Mouse (Mus musculus) activated CD4-positive, CD25-positive, alpha-beta regulatory T cell, adult 4 months (primary cell): ENCODE results near the gene Gorab. TPM values are rescaled to one million over a fixed set of nuclear protein-coding genes. Genes with fewer than 3 reads are reported as not detected.

Source experiments
- ATAC-seq: one replicate; pipeline ENCODE4 v1.8.0; 2017
- polyA plus RNA-seq, 2 experiments: library from polyadenylated mRNA; unstranded; fragments of 100-300 nt; shearing (Covaris generic); gene quantifications; one replicate each; pipeline ENCODE4 v1.2.1; 2017

Gorab gene
- 1 to 10 TPM; 8.3 TPM for polyA plus RNA-seq

DNA sequence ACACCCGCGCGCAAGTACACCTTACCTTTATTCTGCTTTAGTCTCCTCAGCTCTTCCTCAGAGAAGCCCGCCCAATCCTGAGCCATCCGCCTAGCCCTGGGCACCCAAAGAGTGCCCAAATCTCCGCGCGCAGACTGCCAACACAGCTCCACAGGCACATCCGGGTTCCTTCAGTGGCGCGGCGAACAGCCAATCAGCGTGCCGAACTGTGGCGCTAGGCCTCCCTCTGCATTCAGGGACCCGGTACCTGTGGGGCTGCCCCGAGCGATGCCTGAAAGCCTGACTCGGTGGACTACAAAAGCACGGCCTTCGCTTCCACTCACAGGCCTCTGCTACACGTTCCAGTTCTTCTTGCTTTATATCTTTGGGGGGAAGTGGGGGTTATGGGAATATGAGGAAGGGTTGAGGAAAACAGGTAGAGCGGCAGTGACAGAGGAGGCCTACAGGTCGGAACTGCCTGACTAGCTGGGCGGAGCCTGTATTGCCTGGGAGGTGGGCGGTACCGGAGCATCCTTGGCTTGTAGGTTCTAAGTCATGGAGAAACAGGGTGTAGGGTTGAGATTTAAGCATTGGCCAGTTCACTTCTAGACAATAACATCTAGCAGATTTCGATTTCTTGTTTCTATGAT is at the start of gene Gorab:
Gene Gorab (minus strand): TSS at position 172 of the 629 bp plus-strand sequence.
- ATAC-seq: peak; percentile 99

GRCm38 (mm10) chr1:163443832-163444231 is 40.4 kb upstream of the Gorab start:
- ATAC-seq: no peak

- ATAC-seq: no peak
These were observed 35.5 kb upstream of the Gorab start for GRCm38 (mm10) chr1:163439002-163439401.

DNA sequence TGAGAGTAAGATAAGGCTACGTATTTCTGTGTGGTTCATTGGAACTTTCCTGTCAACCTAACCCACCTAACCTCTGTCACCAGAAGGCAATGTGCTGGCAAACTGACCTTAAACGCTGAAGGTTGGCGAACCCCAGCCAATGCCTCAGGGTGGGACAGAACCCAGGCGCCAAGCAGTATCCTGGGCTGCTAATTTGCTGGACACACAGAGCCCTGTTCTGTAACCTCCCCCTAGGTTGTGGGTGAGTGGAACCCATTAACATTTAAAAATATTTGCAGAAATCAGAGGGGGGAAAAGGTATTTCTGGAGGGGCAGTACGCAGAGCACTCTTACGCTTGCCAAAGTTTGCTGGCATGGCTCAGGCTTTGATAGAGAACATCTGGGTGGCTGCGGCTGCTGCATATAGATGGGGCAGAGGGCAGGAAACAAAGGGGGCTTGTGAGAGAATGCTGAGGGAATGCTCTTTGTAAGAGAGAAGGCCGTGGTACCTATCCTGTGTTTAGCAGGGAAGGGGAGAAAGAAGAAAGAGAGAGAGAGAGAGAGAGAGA is 20.1 kb upstream of the Gorab start:
- no peak for ATAC-seq

DNA sequence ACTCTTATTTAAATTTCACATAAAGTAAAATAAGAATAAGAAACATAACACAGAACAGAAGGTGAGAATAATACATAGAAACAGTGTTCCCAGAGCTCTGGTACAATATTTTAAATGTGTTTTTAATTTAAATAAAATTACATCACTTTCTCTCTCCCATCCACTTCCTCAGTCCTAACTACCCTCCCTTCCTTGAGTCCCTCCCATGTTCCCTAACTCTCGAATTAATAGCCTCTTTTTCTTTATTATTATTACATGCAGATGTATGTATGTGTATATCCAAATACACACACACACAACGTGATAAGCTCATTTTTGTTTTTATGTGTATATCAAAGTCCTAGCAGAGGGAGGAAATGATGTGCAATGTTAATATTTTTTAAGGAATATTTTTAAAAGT is 13.7 kb upstream of the Gorab start:
- ATAC-seq: no peak

- ATAC-seq: no peak
These were observed 10.7 kb upstream of the Gorab start for GRCm38 (mm10) chr1:163414200-163414599.

DNA sequence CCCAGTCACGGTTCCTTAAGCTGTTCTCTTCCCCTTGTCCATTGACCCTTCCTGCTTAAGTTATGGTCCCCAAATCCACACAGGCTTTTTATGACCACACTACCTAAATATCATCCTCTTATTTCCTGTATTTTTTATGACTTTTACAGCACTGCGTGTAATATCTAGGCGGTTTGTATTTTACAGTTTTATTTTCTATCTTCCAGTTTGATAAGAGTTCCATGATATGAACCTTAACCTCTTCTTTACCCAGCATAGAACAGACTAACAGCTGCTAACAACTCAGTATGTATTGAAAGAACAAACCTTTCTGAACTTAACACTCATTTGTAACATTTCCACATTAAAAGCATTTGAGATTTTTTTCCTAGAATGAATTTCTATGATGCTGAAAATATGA is 2.7 kb upstream of the Gorab start:
- ATAC-seq: no peak

- ATAC-seq: no peak
These were observed 12.1 kb downstream of the Gorab start for GRCm38 (mm10) chr1:163391321-163391720.

- no peak for ATAC-seq
These were observed 13.4 kb downstream of the Gorab start for GRCm38 (mm10) chr1:163390044-163390443.

- ATAC-seq: no peak
These were observed 17.3 kb downstream of the Gorab start for GRCm38 (mm10) chr1:163386196-163386595.

GRCm38 (mm10) chr1:163383442-163384027 is 19.9 kb downstream of the Gorab start:
- peak; percentile 73 for ATAC-seq

DNA sequence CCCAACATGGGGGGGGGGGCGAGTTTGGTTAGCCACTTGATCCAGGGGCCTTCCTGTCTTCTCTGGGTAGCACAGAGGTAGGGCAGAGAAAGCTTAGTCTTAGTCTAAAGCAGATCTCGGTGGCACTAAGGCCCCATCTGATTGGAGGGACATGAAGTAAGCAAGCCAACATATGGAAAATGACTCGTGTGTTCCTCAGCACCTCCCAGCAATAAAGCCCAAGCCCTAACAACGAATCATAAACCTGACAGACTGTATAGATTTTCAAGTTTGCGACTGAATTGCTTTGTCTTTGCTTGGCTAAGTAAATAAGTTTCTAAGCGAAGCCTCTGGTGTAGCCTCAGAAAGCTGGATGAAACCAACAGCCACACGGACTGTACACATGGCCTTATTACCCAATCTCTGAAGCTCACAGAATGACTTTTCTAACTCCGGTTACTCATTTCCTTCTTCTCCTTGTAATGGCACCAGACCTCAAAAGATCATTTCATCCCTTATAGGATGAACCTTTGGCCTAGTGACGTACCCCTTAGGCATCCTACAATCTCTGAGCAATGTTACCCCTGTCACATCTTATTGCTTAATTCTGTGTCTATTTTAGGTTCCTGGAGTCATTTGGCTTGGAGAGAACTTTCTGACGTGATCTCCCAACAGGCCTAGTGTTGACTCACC is 21.3 kb downstream of the Gorab start:
- ATAC-seq: no peak

- ATAC-seq: no peak
These were observed 22.9 kb downstream of the Gorab start for GRCm38 (mm10) chr1:163380591-163380990.

DNA sequence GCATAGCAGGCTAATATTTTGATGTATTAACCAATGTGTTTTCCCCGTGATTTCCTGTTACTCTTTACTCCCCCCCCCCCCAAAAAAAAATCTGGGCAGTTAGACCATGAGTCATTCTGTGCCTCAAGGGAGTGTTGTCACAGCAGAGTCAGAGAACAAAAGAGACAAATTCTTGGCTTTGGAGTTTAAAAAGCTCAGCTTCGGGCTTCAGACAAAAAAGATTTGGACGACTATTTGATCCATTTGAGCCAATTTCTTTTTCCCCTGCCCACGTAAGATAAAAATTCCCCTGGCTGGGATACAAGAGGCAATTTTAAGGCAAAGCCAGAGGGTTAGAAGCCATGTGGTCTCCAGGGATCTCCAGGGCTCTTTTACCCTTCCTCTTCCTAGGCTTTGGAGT is 23.4 kb downstream of the Gorab start:
- ATAC-seq: no peak

GRCm38 (mm10) chr1:163377924-163378323 is 25.5 kb downstream of the Gorab start:
- ATAC-seq: no peak

DNA sequence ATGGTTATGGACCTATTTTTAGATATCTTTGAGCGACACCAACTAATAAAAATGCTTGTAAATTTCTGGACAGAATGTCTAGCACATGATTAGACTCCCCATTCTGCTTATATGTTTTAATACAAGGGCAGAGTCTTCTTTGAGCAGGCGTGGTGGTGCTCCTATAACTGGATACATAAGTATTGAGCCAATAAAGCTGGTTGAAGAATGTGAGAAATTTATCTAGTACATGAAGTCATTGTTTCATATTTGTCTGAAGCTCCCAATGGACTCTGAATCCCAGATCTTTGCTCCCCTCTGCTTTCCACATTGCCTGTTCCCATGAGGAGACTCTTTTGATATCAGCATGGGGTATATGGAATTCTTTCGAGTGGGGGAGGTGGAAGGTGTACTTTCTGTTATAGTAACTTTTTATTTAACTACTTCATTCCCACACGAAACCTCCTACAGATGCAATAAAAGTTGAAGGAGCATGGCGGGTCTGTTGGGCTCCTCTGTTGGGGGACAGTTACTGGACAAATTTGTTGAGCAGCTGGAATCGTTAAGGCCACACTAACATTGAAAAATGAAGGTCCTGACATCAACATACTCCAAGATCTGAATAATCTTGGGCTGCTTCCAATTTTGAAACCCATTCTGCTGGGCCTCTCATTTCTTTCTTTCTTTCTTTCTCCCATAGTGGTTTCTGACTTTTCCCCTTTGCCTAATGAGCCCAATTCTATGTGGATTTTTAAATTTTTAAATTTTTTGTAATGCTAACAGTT is 26.5 kb downstream of the Gorab start:
- ATAC-seq: no peak

DNA sequence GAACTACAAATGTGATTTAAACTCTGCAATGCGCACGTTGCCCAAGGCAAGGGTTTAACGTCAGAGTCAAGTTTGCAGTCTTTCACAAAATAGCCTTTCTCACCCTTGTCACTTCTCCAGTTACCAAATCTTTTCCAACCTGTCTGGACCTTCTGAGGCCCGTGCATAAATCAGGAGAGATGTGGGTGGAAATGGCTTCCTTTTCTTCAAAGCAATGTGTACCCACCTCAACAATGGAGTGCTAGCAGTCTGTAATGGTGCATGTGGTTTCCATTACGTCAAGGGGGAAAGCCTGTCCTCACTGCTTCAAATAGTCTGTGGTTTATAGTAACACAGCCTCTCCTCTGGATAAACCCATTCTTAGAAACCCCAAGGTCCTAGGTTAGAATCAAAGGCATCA is 29.0 kb downstream of the Gorab start:
- peak; percentile 32 for ATAC-seq

DNA sequence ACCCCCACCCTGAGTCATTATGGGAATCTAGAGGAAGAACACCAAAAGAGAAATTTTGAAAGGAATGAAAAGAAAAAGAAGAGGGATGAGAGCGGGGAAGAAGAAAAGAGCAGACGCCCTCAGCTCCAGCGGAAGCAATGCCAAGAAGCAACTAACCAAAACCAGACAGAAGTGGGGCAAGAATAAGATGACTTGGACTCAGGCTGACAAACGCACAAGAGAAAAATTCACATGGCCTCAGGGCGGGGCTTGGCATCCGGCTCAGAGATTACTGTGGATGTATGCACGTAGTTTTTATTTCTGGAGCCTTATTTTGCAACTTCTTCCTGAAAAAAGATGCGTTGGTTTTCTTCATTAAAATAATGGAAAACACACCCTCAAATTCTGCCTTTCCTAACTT is 41.3 kb downstream of the Gorab start:
- no peak for ATAC-seq

- ATAC-seq: no peak
These were observed 42.1 kb downstream of the Gorab start for GRCm38 (mm10) chr1:163361376-163361775.

DNA sequence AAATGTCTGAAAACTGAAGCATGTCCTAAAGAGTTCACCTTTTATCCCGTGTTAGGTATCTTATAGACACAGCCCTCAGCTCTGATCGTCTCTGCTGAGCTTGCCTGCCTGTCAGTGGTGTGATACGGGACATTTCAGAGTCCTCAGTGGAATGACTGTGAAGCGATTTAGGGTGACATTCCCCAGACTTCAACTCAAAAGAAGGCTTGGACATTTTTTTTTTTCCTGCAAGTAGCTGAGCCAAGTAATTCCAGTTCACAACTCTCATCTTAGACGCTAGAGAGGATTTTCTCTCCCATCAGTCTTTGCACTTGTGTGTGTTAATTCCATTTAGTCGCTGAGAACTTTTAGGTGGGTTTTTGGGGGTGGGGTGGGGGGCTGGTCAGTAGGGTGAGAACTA is 42.7 kb downstream of the Gorab start:
- ATAC-seq: no peak

DNA sequence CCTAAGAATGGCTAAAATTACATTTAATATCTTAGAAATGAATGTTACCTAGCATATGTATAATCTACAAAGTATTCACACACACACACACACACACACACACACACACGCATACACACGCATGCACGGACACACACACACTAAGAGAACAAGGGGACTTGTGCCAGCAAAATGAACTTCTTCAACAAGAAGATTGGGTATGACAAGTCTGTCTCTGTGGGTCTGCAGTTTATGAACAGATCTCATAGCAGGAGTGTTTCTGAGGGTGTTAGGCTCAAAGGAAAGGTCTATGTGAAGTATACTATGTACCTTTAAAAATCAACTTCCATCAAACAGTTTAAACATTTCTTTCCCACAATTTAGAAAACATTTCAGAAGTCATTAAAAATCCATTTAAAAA is 43.9 kb downstream of the Gorab start:
- no peak for ATAC-seq

- no peak for ATAC-seq
These were observed 45.3 kb downstream of the Gorab start for GRCm38 (mm10) chr1:163358165-163358564.

DNA sequence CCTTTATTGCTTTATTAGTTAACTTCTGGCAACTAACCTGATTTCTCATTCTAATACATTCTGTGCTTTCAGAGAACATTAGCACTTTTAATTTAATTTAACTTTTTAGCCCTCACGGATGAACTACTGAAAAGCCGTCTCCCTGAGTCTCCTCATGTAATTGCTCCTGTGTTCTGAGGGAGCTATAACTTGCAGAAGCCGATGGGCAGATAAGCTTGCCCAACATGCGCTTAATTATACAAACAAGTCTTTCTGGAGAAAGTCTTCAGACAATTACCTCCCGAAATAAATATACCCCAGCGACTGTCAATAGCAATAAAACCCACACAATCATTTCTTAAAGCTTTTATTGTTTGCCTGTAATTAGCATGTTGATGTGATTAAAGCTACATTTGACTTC is 45.7 kb downstream of the Gorab start:
- no peak for ATAC-seq
